Mouse (Mus musculus) CH12F3 (cell line): ENCODE measurements around the gene Tdrd7.

Experiments used
- in situ Hi-C: fragments of 300-500 bp; cut with MboI; formaldehyde crosslinking; loops from 2 replicates; pipeline ENCODE4 v1.14.3; 2020; ENCODE audit warnings: low sequenced_read_pairs

Gene Tdrd7

DNA sequence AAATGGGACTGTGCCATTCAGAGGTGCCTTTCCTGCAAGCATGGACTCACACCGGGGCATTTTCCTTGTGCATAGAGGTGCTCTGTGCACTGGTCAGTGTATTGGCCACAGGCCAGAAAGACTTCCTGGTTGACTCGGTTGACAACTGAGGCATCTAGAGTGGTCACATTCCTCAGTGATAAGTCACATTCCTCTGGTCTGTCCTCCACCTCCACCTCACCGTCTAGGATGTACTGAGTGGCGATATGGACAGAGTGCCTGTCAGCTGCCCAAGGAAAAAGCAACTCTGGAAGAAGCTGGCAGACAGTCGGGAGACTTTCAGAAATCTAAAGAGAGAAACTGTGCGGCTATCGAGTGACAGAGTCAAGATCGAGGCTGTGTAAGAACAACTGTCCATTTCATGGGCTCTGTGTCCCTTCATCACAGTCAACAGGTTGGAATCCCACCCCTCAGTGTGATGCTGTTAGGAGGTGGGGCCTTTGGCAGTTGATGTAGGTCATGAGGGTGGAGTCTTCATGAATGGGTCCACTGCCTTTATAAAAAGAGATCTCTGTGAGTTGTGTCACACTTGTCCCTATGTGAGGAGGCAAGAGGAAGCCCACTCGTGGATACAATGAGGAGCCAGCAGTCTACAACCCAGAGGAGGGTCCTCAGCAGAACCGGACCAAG is at the start of gene Tdrd7:
Gene Tdrd7, plus strand, starts transcription at position 564 of the 669 bp plus-strand sequence.
- in situ Hi-C loops: no loop called here

DNA sequence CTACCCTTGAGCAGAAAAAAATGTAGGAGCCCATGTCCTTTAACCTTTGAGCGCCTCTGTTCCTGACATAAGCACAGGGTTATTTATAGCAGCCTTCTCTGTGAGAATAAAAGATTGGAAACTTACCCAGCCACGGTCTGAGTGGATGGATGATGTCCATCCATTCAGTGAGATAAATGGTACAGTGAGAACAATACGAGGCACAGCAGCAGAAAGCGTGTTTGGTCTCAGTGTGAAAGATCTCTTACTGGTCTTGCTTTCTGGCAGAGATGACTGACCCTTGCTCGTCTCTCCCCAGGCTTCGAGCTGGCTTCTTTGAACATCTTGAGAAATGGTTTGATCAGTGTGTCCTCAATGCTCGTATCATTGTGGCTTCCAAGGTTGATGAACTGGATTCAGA is 48.0 kb upstream of the Tdrd7 start:
- in situ Hi-C loops: no loop called here

DNA sequence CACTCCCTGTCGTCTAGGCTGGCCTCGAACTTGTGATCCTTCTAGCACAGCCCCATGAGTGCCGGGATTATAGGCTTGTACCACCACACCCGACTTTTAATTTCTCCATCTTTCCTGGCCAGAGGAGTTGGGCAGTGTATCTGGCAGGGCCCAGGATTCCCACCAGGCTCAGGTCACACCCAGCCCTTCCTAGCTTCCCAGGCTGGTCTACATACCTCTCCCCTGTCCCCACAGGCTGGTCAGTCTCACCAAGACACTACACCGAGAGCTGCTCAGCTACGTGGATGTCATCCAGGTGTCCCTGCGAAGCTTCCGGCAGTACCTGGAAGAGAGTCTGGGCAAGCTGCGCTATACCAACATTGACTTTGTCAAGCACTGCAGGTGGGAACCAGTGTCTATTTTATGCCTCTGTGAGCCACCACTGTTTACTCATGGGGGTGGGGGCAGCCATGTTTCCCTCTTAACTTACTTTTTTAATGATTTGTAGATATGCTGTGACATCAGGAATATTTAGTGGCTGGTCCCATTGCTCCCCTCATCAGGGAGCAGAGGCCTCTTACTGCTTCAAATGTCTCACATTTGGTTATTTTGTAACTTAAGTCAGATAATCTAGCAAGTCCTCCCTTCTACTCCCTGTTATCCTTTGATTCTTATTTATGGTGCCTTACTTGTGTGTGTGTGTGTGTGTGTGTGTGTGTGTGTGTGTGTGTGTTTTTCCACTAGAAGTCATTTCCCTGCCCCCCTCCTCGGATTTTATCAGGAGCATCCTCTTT is 43.3 kb upstream of the Tdrd7 start:
- in situ Hi-C loops: no loop called here

DNA sequence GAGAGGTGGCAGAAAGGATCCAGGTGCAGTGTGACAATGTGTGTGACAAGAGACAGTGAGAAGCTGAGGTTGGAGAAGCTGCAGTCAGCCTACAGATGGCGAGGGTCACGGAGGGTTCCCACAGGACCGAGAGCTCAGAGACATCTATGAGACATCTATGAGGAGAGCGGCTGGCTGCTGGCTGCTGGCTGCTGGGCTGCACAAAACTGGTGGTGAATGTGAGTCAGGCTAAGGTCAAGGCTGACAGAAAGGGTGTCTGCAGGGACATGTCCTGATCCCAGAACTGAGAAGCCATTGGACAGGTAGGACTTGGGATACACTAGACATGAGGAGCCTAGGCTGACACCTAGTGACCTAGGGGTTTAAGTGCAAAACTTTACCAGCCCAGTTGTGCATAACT is 41.1 kb upstream of the Tdrd7 start:
- in situ Hi-C loops: no loop called here

GRCm38 (mm10) chr4:45928561-45928960 is 36.6 kb upstream of the Tdrd7 start:
- in situ Hi-C loops: no loop called here

GRCm38 (mm10) chr4:45941628-45942044 is 23.5 kb upstream of the Tdrd7 start:
- in situ Hi-C loops: no loop called here

DNA sequence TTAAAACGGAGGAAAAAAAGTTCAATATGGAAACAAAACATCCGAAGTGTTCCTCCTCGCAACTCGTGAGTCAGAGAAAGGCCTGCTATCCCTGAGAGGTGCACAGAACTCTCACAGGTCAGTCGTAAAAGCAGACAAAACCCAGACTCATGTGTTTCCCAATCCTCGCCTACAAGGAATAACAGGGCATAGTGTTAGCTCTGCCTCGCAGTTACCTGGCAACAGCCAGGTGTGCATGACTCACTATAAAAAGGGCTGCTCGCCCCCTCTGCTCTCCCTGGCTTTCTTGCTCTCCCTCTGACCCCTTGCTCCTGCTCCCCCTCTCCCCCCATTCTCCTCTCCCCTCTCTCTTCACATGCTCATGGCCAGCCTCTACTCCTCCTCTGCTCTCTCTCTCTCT is 17.4 kb upstream of the Tdrd7 start:
- in situ Hi-C loops: no loop called here

DNA sequence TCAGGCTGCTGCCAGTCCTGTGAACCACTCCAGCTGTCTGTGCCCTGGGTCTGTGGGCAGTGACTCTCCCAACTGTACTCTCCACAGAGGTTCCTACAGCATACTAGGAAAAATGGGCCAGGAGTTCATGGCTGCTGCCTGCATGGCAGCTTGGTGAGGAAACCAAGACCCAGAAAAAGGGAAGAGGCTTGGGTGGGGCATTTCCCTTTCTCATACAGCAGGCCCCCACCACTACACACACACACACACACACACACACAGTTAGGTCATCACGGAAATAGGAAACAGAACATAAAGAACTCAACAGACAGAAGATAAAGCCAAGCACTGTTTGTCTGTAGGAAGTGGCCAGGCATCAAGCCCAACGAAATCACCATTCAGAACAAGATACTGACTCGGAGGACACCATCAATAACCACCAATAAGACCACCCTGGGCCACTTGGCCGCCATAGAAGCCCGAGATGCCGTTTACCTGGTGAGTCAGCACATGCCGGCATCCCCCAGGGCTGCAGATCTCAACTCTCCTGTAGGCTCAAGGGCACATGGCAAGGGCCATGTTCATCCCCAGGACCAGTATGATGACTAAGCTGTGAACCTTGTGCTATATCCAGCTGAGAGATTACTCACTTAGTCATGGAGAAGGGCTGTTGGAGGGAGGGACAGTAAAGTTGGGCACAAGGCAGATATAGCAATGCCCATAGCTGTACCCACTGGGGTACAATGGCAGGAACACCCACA is 15.9 kb upstream of the Tdrd7 start:
- in situ Hi-C loops: no loop called here

DNA sequence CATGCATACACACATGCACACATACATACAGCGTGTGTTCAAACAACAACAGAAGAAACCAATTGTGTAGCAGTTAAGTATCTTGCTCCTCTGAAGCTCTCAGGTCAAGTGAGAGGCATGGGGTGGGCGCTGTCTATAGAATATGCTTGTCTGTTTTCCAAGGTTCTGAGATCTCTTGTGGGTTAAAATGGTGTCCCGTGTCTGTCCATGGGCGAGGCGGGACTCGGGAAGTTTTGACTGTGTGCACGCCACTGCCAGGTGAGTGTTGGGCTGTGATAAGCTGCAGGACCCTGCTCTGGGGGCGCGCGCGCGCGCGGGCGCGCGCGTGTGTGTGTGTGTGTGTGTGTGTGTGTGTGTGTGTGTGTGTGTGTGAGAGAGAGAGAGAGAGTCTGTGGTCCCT is 13.3 kb upstream of the Tdrd7 start:
- in situ Hi-C loops: no loop called here

DNA sequence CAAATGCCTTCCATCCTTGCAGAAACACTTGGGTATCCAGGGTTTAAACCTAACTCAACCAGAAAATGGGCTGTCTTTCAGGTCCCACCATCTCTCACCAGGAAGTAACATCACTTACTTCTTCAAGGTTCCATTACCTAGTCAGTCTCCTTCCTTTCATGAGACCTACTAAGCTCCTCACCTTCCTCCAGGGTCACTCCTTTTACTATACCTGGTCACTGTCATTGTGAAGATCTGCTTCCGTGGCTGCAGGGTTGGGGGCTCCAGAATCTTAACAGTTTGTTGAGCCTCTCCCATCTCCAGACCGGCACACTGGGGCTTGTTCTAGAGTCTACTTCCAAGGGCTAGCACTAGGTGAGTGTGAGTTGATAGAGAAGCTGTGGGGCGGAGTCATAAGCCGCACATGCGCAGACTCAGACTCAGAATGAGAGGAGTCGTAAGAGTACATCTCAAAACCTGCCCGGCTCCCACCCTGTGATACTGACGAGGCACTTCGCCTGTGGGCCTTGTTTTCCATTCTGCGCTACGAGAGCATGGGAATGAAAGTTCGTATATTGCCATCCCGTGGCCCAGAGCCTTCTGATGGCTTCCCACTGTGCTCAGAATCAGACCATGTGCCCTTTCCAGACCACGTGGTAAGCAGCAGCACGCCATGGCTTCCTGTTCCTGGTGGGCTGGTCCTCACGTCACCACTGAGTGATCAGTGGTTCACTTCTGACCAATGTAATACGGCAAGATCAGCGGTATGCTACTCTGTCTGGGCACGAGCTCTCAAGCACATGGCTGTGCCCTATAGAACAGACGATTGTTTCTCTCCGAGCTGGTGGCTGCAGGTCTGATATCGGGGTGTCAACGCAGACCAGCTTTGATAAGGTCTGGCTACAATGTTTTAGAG is 11.9 kb upstream of the Tdrd7 start:
- in situ Hi-C loops: no loop called here

- in situ Hi-C loops: no loop called here
Observed at GRCm38 (mm10) chr4:45955235-45955634, 9.9 kb upstream of the Tdrd7 start.

GRCm38 (mm10) chr4:45956131-45956530 is 9.0 kb upstream of the Tdrd7 start:
- in situ Hi-C loops: no loop called here

DNA sequence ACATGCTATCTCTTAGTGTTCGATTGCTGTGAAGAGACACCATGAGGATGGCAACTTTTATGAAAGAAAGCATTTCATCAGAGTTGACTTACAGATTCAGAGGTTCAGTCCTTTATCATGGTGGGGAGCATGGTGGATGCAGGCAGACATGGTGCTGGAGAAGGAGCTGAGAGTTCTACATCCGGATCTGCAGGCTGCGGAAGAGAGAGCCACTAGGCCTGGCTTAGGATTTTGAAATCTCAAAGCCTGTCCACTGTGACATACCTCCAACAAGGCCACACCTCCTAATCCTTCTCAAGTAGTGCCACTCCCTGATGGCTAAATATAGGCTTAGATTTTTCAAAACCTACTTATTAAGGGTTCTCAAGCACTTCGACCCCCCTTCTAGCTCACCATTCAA is 8.4 kb upstream of the Tdrd7 start:
- in situ Hi-C loops: no loop called here

- in situ Hi-C loops: no loop called here
Observed at GRCm38 (mm10) chr4:45965737-45966447, 758 bp downstream of the Tdrd7 start.

DNA sequence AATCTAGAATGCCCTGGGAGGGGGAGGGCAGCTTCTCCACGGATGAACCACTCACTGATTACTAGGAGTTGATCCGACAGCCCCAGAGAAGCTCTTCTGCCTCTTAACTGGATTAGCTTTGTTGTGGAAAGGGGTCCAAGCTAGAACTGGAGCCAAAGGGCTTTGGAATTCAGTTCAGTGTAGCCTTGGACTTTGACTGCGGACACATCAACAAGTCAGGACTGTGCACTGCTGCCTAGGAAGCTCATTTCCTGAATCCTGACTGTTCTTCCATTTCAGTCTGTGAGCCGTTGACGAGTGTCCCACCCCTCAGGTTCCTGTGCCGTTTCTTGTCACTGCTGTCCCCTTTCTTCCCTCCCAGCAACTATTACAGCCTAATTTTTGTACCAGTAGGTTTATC is 1.6 kb downstream of the Tdrd7 start:
- in situ Hi-C loops: no loop called here

DNA sequence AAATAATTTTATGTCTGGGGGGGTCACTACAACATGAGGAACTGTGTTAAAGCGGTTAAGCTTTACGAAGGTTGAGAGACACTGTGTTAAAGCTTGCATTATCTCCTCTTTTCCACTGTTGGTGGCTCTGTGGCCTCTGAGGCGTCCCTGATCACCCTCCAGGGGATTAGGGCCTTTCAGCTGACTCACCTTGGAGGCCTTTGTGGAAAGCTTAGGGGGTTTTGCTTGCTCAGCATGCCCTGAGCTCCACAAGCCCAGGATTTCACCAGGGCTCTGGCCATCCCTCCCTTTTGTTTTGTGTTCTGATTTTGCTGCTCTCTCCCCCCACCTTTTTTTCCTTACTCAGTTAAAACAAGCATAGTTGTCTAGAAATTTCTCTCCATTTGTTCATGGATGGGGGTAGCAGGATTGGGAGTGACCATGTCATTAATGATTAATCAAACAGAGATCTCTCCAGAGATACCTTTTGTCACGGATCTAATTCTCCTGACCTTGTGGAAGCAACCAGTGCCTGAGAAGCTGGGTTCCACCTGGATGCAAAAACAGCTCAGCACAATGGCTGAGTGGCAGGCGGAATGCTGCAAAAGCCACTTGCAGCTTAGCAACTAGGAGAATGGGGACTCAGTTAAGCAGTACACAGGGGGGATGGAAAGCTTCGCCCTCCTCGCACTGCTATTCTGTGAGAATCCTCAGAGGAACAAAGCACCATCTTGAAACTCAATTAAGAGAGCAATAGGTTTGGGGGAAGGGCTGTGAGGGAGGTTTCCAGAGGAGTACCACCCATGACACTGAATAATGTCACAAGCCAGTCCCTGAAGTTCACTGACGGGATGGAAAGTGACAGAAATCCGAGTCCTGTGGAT is 2.6 kb downstream of the Tdrd7 start:
- in situ Hi-C loops: no loop called here

DNA sequence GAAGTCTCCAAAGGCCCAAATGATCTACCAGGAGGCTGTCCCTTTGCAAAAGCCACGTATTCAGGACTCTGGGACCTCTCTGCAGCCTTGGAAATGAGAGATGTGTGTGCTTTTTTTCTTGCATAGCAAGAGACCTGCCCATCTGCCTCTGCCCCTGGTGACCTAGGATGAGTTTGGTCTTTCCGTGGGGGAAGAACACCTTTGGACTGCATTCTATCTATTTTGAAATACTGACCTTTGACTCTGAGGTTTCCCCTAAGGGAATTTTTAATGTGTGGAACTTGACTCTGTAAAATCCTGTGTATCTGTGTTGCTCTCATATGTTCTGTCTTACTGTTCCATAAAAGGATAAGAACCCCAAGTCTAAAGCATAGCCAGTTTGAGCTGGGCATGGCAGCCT is 3.9 kb downstream of the Tdrd7 start:
- in situ Hi-C loops: no loop called here

DNA sequence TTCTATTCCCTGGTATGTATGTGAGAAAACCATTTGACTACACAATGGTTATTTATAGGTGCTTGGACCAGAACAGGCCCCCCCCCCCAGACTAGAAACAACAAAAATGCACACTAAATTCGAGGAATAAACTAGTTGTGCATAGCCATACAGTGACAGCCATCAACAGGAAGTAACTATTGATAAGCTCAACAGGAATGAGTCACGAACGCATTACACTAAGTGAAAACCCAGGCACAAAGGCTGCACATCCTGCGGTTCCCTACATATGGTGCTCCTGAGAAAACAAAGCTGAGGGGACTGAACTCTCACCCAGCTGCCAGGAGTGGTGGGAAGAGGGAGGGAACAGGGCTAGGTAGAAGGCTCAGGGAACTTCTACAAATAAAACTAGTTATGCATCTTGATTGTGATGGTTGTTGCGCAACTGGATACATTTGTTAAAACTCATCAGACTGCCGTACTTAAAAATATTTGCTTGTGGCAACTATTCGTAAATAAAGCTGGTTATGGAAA is 5.0 kb downstream of the Tdrd7 start:
- in situ Hi-C loops: no loop called here

- in situ Hi-C loops: no loop called here
Observed at GRCm38 (mm10) chr4:45971806-45972447, 6.8 kb downstream of the Tdrd7 start.
